Mouse (Mus musculus): ENCODE results near the gene Slc16a5.

Slc16a5 gene

DNA sequence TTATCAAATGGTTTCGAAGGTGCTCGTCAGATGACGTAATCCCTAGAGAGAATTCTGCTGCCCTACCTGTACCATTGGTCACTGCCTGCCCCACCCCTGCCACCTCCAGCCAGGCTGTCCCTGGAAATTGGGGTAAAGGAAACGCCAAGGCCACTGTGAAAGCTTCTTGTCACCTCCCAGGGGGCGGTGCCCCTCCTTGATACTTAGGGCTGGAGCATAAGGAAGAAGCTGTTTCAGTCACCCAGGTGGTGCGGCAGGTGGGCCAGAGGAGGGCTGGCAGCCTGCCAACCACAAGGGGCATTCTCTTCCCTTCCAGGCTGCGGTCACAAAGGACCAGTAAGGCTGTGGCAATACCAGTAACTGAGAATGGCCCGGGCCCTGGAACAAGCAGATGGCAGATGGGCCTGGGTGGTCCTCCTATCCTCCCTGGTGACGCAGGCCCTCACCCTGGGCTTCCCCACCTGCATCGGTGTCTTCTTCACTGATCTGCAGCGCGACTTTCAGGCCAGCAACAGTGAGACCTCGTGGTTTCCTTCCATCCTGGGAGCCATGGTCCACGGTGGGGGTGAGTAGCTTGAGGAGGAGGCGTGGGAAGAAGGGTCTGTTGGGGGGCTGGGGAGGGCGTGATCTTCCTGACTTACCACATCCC lies at the start of gene Slc16a5:
Gene Slc16a5, plus strand, starts transcription at position 232 of the 649 bp plus-strand sequence.
- DNase-seq = peak; percentile 26 to 37

DNA sequence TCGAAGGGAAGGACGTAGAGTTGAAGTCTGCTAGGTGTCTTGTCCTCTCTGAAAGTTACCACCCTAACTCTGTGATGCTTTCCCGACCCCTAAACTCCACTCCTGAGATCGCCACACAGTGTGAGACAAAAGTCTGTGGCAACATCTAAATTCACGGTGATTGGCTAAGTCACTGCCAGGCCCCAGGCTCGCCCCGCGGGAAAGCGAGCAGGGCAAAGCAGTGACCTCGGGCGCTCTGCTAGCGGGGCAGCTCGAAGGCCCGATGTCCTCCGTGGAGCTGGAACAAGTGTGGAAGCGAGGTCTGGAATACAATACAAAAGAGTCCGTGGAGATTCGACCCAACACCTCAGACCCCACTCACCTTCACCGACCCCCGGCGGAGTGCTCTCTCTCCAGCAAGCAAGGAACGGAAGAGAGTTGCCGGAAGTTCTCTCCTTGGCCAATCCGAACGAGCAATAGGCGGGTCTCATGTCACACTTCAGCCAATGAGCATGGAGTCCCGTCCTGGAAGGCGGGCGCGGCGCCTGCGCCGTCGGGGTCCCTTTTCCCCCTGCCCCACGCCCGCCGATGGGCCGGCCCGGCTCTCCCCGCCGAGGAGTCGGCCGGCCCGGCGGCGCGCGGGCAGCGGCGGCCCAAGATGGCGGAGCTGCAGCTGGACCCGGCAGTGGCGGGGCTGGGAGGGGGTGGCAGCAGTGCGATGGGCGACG lies 42.6 kb upstream of the Slc16a5 start, which contains the start of the genes Atp5h and Kctd2:
Gene Atp5h, minus strand, starts transcription at position 432 of the 707 bp plus-strand sequence.
Gene Kctd2, plus strand, starts transcription at position 598 of the 707 bp plus-strand sequence.
- peak; percentile 96 to 97 for DNase-seq

- DNase-seq = peak; percentile 74 to 82
These were observed 41.7 kb upstream of the Slc16a5 start for GRCm38 (mm10) chr11:115420336-115421190.

DNA sequence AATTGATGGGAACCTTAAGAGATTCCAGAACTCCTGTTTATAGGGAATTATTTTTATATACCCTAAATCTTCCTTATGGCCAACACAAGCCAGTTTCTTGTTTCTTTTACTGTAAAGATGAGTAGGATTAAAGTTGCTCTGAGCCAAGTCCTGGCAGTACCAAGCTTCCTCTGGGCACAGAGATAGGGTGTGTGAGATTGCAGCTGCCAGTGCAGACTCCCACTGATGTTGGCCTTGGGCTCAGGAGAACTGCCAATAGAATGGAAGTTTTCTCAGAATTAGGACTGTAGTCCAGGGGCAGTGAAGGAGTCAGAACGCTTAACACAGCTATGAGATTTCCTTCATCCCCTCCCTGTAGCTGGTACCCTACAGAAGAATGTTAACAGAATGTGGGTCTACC lies 40.9 kb upstream of the Slc16a5 start:
- DNase-seq = no peak

DNA sequence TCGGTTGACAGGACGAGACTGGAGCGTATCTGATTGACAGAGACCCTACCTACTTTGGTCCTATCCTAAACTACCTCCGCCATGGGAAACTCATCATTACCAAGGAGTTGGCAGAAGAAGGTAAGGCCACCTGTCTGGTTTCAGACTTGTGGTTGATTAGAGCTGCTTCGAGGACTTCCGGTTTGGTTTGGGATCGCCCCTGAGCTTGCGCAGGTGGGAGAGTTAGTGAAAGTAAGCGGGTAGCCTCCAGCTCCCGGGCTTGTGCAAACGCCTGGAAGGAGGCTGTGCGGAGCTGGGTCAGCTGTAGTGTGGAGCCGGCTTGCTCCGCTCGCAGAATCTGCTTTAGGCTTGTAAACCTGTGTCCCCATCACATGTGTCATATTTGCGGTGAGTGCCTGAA lies 40.3 kb upstream of the Slc16a5 start:
- peak; percentile 30 to 41 for DNase-seq

- no peak for DNase-seq
These were observed 39.2 kb upstream of the Slc16a5 start for GRCm38 (mm10) chr11:115423091-115423490.

- no peak for DNase-seq
These were observed 37.6 kb upstream of the Slc16a5 start for GRCm38 (mm10) chr11:115424666-115425065.

DNA sequence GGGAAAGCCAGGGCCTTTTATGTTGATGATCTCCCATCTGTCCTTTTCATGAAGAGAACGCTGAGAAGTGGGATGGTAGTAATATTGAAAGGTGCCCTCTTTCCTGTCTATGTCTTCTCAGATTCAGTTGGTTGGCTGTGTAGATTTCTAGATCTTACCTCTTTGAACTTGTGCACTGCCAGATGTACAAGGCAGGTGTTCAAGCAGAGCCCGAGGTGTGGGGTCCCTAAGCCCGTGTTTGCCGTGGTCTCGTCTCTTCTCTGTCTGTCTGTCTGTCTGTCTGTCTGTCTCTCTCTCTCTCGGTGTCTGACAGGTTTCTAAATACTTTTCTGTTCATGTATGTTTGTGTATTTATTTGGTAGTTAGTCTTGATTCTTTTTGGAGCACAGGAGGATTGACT lies 36.6 kb upstream of the Slc16a5 start:
- DNase-seq = no peak

GRCm38 (mm10) chr11:115427482-115428331 lies 34.6 kb upstream of the Slc16a5 start:
- peak; percentile 77 to 85 for DNase-seq

- peak; percentile 55 to 62 for DNase-seq
These were observed 33.0 kb upstream of the Slc16a5 start for GRCm38 (mm10) chr11:115429307-115429706.

GRCm38 (mm10) chr11:115430561-115430960 lies 31.7 kb upstream of the Slc16a5 start:
- DNase-seq = no peak

- no peak for DNase-seq
These were observed 29.5 kb upstream of the Slc16a5 start for GRCm38 (mm10) chr11:115432814-115433213.

- DNase-seq = no peak
These were observed 28.9 kb upstream of the Slc16a5 start for GRCm38 (mm10) chr11:115433342-115433741.

- peak; percentile 83 to 85 for DNase-seq
These were observed 26.5 kb upstream of the Slc16a5 start for GRCm38 (mm10) chr11:115435596-115436337.

- no peak for DNase-seq
These were observed 24.6 kb upstream of the Slc16a5 start for GRCm38 (mm10) chr11:115437571-115438122.

DNA sequence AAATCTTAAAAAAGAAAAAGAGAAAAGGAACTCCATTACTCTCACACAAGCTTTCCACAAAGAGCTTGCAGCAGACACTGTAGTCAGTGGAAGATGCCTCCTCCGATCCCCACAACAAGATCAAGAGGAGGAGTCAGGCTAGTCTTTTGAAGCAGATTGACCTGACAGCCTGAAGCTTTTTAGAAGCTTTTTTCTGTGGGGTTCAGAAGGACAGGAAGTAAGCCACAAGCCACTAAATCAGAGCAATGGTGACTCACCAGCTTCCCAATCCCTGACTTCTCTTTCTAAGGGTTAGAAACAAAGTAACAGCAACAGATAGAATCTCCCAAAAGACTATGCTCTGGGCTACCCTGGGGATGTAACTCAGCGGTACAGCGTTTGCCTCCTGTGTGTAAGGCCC lies 22.9 kb upstream of the Slc16a5 start:
- no peak for DNase-seq

GRCm38 (mm10) chr11:115439906-115440595 lies 22.2 kb upstream of the Slc16a5 start, which contains the start of gene Trim80:
Trim80 (plus strand) TSS chr11:115440545.
- no peak for DNase-seq

GRCm38 (mm10) chr11:115441417-115441816 lies 20.9 kb upstream of the Slc16a5 start:
- no peak for DNase-seq

- DNase-seq = no peak
These were observed 15.4 kb upstream of the Slc16a5 start for GRCm38 (mm10) chr11:115446906-115447305.

DNA sequence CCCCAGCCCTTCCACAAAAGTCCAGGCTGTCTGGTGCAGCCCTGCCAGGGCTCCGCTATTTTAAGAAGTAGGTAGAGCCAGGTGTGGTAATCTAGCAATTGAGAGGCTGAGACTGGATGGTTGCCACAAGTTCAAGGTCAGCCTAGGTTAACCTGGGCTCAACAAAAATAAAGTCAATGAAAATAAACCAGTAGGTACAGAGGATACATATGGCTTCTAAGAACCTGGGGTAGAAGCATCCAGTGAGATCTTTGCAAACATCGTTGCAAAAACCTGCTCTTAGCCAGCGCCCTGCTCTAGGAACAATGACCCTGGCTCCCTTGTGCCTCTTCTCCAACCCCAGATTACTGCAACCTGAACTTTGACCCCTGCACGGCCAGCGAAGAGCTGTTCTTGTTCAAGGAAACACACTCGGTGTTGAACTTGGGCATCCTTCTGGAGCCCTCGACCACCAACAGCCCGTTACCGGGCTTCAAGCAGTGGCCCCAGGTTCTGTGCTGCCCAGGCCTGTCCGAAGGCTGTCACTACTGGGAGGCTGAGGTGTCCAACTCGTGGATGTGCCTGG lies 14.9 kb upstream of the Slc16a5 start:
- no peak for DNase-seq
